Mouse (Mus musculus) frontal cortex, postnatal 25 days (tissue): Measurements from ENCODE around the gene AC124502.3.
A peak's percentile ranks its signal among the peaks of the same experiment; 100 is the strongest.
"Not testable (repeated sequence)": the region's sequence is repeated elsewhere in the genome, so short reads cannot be mapped to it uniquely, and the experiment has no call there.

Source experiments
- DNase-seq, 2 experiments: peaks; one replicate each; pipeline ENCODE4 v3.0.0; 2022; ENCODE audit warnings: low spot score in 2 of 2

AC124502.3 gene

GRCm38 (mm10) chr19:5038709-5039156 lies at the start of gene AC124502.3, which contains the start of gene B4gat1:
AC124502.3 (plus strand) TSS chr19:5038891.
B4gat1 (plus strand) TSS chr19:5038826.
- DNase-seq: peak in 1 of 2 experiments; percentile 81

GRCm38 (mm10) chr19:4989013-4989412 lies 49.7 kb upstream of the AC124502.3 start:
- peak; percentile 57 to 64 for DNase-seq

GRCm38 (mm10) chr19:4989434-4990255 lies 49.0 kb upstream of the AC124502.3 start:
- DNase-seq: peak; percentile 75 to 79

- no peak for DNase-seq
Measured at GRCm38 (mm10) chr19:4990256-4990625, 48.5 kb upstream of the AC124502.3 start, which contains the start of gene Npas4. Npas4 (minus strand) TSS chr19:4990316.

GRCm38 (mm10) chr19:4990716-4991115 lies 48.0 kb upstream of the AC124502.3 start:
- DNase-seq: no peak

- DNase-seq: no peak
Measured at GRCm38 (mm10) chr19:4992371-4992770, 46.3 kb upstream of the AC124502.3 start.

GRCm38 (mm10) chr19:4992904-4993303 lies 45.8 kb upstream of the AC124502.3 start:
- peak; percentile 57 to 66 for DNase-seq

GRCm38 (mm10) chr19:4994043-4994442 lies 44.6 kb upstream of the AC124502.3 start:
- peak; percentile 64 to 68 for DNase-seq

GRCm38 (mm10) chr19:4999445-5000140 lies 39.1 kb upstream of the AC124502.3 start:
- no peak for DNase-seq

- DNase-seq: peak; percentile 78 to 86
Measured at GRCm38 (mm10) chr19:5001666-5002406, 36.9 kb upstream of the AC124502.3 start.

GRCm38 (mm10) chr19:5003644-5004043 lies 35.0 kb upstream of the AC124502.3 start:
- not testable (repeated sequence) for DNase-seq

GRCm38 (mm10) chr19:5004925-5005324 lies 33.8 kb upstream of the AC124502.3 start:
- DNase-seq: no peak

GRCm38 (mm10) chr19:5013138-5013537 lies 25.6 kb upstream of the AC124502.3 start:
- no peak for DNase-seq

- no peak for DNase-seq
Measured at GRCm38 (mm10) chr19:5014961-5015398, 23.7 kb upstream of the AC124502.3 start.

GRCm38 (mm10) chr19:5016221-5016742 lies 22.4 kb upstream of the AC124502.3 start:
- no peak for DNase-seq

GRCm38 (mm10) chr19:5016782-5017181 lies 21.9 kb upstream of the AC124502.3 start:
- peak in 1 of 2 experiments; percentile 51 for DNase-seq

- DNase-seq: no peak
Measured at GRCm38 (mm10) chr19:5017611-5018010, 21.1 kb upstream of the AC124502.3 start.

GRCm38 (mm10) chr19:5018191-5018590 lies 20.5 kb upstream of the AC124502.3 start:
- no peak for DNase-seq

- no peak for DNase-seq
Measured at GRCm38 (mm10) chr19:5021416-5021815, 17.3 kb upstream of the AC124502.3 start.

GRCm38 (mm10) chr19:5023621-5024479 lies 14.8 kb upstream of the AC124502.3 start, which contains the start of gene Slc29a2:
Slc29a2 (plus strand) TSS chr19:5023860.
- peak; percentile 76 to 77 for DNase-seq
